Mouse (Mus musculus) olfactory bulb, adult 2 months (tissue): Measurements from ENCODE around the gene Stxbp6.

Experiments used
- CTCF ChIP-seq: fragments of 200-500 bp; IDR thresholded peaks from 2 replicates; pipeline ENCODE4 v1.5.1; 2012; ENCODE audit warnings: low read depth, mild to moderate bottlenecking, low read length, moderate library complexity; ENCODE audit not compliant: insufficient read depth
- POLR2A ChIP-seq: fragments of 200-500 bp; IDR thresholded peaks from 2 replicates; pipeline ENCODE4 v1.6.1; 2012; ENCODE audit warnings: mild to moderate bottlenecking, low read depth, low read length, moderate library complexity; ENCODE audit not compliant: insufficient read depth

DNA sequence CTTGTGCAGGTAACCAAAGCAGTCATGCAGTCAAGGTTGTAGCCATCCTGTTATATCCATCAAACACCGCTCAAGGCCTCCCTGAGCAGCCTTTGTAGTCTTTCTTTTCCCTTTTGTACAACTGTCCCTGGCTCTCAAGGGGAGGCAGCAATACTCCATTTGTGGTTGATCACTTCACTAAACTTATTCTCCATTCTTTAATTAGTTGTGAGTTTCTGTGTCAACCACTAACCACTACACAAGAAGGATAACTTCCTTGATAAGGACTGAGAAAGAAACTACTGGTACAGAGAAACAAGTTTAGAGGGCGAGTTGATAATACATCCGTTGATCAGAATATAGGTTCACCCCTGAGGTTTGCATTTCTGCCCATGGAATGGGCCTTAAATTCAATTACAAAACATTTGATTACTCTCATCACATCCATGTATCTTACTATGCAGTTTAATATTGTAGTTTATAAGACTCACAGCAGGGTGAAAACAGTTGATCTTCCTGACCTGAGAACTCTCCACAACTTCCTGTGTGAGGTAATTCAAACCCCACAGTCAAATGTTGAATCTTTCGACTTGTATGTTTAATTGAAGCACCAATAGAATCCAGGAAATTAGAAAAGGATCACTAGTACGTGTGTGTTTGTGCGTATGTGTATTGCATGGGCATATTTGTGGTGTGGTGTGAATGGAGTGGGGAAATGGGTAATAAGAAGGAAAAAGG lies 184.7 kb downstream of the Stxbp6 start:
- TF ChIP-seq POLR2A (no peak), CTCF (no peak)
